Mouse (Mus musculus): ENCODE results near the gene Syt3. TPM values are rescaled to one million over a fixed set of nuclear protein-coding genes. Genes with fewer than 3 reads are reported as not detected.
A peak's percentile ranks its signal among the peaks of the same experiment; 100 is the strongest.

The Syt3 gene
- total RNA-seq, 4 experiments from 2014 or later: 4.9 to 11.1 (median 7.6) TPM

DNA sequence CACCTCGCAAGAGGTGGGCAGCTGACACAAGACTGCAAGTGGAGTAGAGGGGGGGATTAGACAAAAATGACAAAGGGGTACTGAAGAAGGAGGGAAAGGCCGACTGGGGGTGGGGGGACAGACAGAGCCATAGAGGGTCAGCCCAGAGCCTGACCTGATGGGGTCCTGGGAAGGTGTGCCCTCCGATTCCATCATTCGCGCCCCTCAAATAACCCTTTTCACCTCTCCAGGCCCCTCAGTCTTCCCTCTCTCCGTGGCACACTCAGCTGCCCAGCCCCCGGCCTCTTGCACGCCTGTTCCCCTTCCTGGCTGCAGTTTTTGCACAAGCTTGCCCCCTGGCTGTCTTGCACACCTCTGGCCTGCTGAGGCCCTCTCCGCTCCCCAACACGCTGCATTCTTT lies 26.4 kb upstream of the Syt3 start:
- no peak for DNase-seq

DNA sequence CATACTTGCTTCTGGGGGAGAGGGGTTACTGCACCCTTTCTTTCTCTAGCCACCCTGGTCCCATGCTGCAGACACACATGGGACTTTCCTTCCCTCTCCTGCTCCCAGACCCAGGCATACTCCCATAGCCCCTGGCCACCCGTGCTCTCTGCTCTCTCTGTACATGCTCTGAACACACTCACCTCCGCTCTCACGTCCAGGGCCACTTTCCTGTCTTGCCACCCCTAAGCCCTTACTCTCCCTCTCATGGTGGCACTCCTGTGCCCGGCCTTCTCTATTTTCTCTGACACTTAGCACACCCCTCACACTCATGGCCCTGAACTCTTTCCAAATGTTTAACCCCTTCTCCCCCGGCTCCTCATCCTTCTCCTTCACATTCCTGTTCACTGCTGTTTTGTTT lies 25.9 kb upstream of the Syt3 start:
- no peak for DNase-seq

DNA sequence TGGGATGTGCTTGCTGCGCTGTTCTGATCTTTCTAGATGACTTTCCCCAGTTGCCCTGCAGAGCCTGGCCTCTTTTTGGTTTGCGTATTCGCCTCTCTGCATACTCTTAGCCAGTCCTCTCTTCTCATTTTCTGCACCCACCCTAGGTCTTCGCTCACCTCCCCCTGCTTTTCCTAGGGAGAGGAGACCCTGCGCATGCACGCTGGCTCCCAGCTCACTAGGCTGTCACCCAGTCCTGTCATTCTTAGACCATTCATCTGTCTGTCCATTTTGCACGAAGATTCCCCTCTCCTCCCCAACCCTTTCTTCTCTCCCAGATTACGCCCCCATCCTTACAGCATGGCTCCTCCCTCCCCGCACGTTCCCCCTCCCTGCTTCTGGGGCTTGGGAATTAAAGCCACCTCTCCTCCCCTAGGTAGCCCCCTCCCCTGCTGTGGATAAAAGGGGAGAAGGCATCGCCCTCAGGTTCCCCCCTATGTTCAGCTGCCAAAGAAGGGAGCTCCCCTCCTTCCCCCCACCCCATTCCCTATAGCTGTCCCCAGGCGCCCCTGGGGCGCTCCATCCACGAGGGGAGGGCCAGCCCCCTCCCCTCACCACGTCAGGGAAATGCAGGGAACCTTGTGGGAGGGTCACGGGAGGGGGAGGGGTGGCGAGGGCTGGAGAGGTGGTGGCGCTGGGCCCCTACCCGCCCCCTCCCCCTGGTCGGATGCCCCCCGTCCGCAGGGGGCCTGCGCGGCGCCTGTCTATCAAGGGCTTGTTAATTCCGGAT lies 24.8 kb upstream of the Syt3 start:
- DNase-seq: no peak

DNA sequence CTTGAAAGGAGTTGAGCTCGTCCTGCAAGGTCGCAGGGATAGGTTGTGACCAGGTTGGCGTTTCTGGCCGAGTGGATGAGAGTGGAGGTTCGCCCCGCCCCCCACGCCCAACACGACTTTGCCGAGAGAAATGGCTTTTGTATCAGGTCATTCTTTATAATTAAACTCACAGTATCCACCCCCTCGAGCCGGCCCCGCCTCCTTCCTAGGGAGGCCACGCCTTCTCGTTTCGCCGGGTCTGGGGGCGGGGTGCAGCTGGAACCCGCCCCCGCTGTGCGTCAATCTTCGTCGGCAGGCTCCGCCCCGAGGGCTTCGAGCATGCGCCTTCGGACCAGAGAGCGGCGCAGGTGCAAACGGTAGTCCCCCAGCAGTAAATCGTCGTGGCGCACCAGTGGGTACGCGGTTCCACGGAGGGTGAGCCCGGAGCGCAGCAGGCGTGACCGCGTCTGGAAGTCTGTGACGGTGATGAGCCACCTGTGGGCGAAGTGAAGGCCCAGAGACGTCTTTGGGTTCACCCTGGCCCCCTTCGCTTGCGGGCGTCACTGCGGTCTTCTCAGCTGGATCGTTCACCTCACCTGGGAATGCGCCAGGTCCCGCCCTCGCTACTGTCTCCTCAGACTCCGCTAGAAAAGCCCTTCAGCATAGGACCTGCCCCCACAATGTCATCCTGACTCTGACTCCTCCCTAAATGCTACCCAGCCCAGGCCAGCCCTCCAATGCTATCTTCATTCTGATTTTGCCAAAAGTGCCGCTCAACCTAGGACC lies 23.8 kb upstream of the Syt3 start:
- peak; percentile 91 for DNase-seq

DNA sequence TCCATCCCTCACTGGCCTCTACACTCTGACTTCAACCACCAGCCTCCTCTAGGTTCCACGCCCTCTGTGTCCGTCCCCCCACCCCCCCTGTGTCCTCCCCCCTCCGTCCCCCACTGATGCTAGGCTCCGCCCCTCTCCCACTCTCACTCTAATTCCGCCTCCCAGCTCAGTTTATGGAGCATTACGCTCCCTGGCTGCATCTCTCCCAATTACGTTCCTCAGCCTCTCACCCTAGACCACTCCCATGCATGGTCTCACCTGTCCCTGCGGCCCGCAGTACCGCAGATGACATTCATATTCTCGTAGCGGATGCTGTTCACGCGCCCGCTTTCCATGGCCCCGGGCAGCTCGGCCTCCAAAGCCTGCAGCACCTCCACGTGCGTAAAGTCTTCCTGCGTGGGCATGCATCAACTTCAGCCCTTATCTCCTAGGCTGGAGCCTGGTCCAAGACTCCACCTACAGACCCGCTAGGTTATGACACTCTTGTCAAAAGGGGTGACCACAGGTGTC lies 23.1 kb upstream of the Syt3 start:
- DNase-seq: no peak

DNA sequence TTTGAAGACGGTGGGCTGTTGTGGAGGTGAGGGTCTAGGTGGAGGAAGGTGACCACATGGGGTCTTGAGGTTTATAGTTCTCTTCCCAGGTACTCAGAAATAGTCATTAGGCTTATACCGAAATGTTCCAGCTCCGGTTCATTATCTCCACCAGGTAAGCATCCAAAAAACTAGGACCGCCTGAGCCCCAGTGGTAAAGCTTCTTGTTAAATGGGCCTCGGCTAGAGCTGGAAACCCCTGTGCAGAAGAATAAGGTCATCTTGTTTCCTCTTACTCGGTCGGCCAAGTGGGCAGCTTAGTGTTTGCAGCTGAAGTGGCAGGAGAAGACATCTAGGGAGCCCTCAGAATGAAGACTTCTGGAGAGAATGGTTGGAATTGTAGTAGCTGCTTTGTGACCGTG lies 11.2 kb upstream of the Syt3 start:
- DNase-seq: no peak

DNA sequence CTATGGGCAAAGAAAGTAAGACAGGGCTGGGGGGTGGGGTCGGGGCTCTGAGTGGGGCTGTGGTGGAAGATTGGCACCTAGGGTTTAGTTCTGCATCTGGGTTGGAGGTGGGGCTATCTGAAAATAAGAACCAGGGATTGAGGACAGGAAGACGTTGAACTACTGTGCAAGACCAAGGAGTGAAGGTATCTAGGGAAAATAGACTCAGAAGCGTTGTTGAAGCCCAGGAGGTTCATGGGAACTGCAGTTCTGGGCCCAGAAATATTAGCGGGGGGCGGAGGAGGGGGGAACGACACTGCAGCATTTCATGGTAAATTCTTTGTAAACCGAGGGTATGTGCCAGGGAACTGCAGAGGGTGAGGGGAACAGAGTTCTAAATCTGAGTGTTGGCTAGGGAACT lies 10.4 kb upstream of the Syt3 start:
- DNase-seq: no peak

DNA sequence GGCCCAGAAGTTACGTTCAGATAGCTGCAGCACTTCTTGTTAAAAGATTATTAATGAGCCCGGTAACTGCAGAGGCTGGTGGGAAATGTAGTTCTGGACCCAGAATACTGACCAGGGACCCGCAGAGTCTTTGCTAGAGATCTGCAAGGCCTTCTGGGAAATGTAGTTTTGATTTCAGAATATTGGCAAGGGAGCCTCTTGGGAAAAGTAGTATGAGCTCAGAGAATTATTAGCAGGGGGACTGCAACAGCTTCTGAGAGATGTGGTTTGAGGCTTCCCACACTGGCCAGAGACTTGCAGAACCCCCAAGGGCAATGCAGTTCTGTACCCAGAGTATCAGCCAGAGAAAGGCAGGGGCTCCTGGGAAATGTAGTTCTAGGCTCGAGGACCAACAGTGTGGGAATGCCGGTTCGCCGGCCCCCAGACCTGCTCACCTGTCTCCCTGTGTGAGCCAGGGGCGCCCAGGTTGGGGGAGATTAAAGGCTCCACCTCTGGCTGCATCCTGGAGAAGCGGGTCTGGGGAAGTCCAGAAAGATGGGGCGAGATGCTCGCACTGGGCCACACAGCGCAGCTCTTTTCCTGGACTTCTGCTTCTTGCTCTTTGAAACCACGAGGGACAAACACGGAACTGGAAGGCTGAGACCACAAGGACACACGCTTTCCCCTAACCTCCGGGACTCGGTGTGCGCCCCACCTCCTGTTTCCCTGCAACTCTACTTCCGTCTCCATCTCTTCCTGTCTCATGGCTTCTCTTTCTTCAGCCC lies 9.8 kb upstream of the Syt3 start:
- peak; percentile 89 for DNase-seq

DNA sequence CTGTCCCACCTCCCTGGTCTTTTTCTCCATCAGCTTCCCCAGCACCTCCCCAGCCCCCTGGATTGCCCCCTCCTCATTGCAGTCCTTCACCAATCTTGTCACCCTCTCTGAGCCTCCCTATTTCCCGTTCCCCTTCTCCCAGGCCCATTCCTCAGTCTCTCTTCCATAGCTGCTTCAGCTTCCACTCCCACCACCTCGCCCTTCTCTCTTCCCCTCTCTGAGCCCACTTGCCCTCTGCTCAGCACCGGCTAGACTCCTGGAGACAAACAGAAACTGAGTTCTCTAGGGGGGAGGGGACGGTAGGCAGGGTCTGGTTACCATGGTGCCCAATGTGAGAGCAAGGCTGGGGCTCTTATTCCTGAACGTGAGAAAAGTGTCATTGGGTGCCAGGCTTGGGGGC lies 9.1 kb upstream of the Syt3 start:
- no peak for DNase-seq

DNA sequence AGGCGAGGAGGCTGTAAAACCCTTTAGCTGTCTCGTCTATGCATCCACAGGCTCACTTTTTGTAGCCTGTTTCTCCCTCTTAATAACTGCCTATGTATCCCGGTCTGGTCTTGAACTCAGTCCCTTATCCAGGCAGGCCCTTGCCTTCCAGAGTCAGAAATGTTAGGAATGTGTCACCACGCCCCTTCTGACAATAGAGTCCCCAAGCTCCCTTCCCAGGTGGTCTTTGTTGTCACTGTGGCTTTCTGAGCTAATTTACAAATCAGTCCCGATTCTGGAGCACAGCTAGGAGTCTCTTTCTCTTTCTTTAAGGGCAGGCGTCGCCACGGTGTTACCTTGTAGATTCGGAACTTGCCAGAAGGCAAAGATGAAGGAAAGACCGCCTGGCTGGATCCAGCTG lies 8.7 kb upstream of the Syt3 start:
- no peak for DNase-seq

DNA sequence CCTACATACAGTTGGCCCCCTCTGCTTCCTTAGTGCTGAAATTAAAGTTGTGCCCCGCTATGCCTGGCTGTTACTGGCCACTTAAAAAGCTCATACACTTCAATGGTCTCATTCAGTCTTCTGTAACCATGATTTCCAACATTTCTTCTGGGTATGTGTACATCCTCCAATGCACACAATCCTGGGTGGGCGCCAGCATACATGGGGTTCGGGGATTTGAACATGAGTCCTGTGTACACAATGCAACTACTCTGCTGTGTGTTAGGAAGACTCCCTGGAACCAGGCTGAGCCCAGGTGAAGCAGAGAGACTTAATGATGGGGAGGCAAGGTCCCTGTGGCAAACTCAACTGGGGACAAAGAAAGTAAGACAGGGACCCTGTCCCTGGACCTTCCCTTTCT lies 8.1 kb upstream of the Syt3 start:
- DNase-seq: no peak

DNA sequence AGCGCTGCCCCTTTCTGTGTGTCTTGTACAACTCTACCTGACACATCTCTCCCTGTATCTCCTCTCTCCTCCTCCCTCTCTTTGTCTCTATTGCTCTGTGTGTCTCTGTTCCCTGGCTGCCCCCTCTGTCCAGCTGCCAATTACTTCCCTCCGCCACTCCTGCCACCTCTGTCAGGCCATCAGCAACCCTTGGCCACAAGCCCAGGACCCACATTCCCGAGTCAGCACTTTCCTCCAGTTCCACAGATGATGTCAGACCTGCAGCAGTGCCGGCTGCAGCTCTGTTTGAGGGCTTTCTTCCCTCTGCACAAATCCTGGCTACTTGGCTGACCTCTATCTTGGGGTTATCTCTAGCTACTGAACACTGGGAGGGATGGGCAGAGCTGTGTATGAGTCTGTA lies 5.6 kb upstream of the Syt3 start:
- DNase-seq: no peak

DNA sequence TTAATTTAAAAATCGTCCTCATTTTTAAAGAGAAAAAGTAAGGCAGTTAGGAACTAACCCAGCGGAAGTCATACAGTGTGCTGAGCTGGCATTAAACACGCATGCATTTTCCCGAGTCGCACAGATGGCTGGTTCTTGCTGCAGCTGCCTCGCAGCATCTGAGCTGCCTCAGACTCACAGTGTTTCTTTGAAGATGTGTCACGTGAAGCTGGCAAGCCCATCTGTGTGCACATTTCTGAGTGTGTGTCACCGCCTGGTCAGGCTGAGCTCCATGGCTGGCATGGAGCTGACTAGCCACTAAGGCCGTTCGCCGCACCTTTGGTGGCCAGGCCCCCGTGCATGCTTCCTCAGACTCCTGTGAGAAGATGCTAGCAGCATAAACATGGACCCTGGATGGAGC lies 1.4 kb upstream of the Syt3 start:
- DNase-seq: no peak

DNA sequence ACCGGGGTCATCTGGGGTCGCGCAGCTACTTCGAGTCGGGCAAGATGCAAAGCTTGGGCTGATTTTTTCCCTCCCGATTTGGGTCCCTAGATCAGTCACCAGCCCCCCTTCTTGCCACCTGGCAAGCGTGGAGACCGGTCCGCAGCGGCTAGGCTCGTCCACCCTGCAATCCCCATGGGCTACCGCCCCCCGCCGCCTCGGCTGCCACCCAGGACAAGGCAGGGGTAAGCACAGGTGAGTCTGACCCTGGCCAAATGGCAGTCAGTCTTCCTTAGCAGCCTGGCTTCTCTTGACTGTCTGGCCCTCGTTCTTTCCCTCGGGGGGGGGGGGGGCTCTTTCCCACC lies 786 bp downstream of the Syt3 start:
- DNase-seq: no peak

DNA sequence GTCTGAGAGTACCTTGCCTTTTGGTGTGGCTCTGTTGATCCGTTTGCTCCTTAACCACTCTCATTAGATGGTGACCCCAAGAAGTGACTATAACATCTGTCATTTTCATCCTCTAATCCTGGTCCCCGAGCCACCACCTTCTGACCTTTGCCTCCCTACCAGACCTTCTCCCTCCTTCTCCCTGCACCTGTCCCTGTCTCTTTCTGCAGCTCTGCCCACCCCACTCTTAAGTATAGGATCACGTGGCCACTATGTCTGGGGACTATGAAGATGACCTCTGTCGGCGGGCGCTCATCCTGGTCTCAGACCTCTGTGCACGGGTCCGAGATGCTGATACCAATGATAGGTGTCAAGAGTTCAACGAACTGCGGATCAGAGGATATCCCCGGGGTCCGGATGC lies 1.8 kb downstream of the Syt3 start, which contains the start of gene 1700008O03Rik:
TSS of gene 1700008O03Rik (minus strand) at position 101 of the 400 bp plus-strand sequence.
- no peak for DNase-seq

DNA sequence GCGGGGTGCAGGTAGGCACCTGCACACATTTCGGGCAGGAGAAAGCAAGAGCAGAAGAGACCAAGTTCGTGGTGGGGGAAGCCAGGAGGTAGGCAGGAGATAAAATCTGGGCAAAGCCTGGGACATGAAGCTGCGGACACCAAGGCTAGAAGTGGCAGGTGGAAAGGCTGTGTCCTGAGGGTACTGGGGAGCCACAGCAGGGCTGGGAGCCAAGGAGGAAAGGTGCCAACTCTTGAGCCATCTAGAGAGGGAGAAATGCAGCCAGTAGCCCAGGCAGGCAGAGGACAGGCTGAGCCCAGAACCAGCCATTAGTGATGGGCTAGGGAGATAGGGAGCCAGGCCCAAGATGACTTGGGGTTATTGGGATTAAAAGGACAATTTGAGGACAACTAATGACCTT lies 7.9 kb downstream of the Syt3 start:
- DNase-seq: no peak

DNA sequence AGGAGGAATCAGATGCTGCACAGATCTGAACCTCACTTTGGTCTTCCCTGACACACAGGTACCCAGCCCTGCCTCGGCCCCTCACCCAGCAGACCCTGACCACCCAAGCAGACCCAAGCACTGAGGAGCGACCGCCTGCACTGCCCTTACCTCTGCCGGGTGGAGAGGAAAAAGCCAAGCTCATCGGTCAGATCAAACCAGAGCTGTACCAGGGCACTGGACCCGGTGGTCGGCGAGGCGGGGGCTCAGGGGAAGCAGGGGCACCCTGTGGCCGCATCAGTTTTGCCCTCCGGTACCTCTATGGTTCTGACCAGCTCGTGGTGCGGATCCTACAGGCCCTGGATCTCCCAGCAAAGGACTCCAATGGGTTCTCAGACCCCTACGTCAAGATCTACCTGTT lies 8.4 kb downstream of the Syt3 start:
- DNase-seq: no peak

DNA sequence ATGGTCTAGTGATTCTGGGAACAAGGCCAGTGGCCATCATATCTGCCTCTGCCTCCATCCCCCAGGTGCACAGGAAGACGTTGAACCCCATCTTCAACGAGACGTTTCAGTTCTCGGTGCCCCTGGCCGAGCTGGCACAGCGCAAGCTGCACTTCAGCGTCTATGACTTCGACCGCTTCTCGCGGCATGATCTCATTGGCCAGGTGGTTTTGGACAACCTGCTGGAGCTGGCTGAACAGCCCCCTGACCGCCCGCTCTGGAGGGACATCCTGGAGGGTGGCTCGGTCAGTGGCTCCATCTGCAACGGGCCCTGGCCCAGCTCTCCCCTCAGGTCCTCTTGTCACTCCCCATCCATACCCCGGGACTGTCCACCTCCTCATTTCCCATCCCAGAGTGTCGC lies 9.4 kb downstream of the Syt3 start:
- DNase-seq: no peak

DNA sequence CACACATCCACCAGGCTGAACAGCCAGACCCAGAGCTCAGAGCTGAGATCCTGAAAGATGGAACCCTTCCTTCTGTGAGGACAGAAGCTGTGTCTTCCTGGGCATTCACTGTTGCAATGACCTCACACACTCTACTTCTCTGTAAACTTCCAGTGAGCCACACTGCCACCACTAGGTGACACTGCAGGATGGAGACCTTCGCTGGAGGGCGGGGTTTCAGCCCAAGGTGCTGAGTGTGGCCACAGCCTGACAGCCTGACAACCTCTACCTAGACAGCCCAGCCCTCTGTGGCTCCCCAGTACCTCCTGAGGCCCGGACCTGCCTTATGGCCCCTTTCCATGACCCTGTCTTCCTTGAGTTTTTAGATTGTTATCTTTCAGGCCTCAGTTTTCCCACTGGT lies 14.7 kb downstream of the Syt3 start:
- DNase-seq: no peak

DNA sequence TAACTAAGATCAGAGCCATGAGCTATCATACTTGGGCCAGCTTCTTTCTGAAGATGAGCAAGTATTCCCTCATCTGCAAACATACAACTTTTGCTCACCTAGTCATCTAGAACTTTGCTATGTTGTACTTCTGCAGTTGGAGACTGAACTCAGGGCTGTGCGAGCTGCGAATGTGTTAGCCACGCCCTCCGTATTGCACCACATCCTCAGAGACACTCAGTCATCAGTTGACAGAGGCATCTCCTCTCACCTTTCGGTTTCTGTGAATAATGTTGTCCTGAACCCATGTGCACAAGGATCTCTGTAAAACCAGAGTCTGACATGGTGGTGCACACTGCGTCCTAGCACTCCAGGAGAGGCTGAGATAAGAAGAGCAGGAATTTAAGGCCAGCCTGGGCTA lies 17.8 kb downstream of the Syt3 start:
- no peak for DNase-seq

DNA sequence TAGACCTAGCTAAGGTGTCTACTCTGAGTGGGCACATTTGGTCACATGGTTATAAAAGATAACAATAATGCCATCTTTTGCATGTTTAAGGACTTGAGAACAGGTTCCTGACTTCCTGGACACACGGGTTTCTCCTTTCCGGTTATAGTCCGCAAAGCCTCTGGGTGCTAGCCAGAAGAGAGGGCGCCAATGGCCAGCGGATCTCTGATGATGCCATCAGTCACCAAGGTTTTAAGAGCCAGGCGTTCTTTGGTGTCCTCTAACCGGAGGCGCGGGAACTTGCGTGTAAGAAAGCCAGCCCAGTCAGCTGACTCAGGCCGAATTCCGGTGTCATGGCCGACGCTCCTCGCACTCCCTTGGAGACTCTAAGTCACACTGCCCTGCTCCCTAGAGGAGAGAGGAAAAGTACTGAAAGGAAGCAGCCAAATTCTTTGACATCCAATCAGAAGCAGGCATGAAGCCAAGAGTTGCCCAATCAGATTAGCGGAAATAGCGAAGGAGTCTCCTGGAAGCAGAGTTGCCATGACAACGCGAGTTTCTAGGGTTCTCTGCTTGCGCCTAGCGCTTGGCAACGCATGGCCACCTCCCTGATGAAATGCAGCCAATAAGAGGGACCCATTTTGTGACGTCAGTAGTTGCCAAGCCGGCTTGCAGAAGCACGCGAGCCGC lies 21.6 kb downstream of the Syt3 start:
- peak; percentile 90 for DNase-seq

DNA sequence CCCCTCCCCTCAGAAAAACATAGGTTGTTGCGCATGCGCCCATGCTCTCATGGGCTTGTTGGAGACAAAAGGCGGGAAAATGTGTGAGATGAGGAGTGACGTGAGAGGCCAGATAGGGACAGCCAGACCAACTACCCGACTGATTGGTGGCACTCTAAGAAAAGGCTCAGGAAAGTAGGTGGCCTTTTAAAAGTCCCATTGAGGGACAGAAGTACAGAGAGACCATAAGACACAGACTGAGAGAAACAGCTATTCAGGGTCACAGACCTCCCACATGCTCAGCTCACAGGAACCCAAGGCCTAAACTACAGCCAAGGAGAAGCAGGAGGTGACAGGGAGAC lies 22.1 kb downstream of the Syt3 start:
- DNase-seq: no peak

DNA sequence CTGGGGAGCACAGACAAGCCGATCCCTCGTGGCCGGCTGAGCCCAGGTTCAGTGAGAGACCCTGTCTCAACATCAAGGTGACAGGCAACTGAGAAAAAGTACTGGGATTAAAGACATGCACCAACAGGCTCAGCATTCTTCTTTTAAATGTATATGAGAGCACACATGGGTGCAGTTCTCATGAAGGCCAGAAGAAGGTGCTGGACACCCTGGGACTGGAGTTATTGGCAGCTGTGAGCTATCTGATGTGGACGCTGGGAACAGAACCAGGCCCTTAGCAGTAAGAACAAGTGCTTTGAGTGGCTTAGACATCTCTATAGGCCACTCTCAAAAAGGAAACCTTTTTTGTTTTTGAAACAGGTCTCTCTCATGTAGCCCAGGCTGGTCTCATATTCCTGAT lies 27.2 kb downstream of the Syt3 start:
- no peak for DNase-seq
